Mouse (Mus musculus) cortical plate, adult 2 months (tissue): ENCODE results near the gene Zfp46. TPM values are rescaled to one million over a fixed set of nuclear protein-coding genes. Genes with fewer than 3 reads are reported as not detected.

Source experiments
- H3K27ac ChIP-seq: fragments of 200-500 bp; 2 replicates; pipeline ENCODE4 v1.5.1; 2012; ENCODE audit warnings: low read length, control low read depth, inconsistent platforms; ENCODE audit not compliant: insufficient read depth
- H3K4me1 ChIP-seq: fragments of 200-500 bp; 2 replicates; pipeline ENCODE4 v1.6.1; 2011; ENCODE audit warnings: low read length; ENCODE audit not compliant: control insufficient read depth, insufficient read depth
- H3K4me3 ChIP-seq: fragments of 200-500 bp; 2 replicates; pipeline ENCODE4 v1.5.1; 2011; ENCODE audit warnings: mild to moderate bottlenecking, low read length, control low read depth; ENCODE audit not compliant: insufficient read depth
- CTCF ChIP-seq: fragments of 200-500 bp; IDR thresholded peaks from 2 replicates; pipeline ENCODE4 v1.5.1; 2011; ENCODE audit warnings: mild to moderate bottlenecking, control low read depth, low read length; ENCODE audit not compliant: insufficient read depth; ENCODE audit errors: extremely low read depth
- POLR2A ChIP-seq: fragments of 200-500 bp; IDR thresholded peaks from 2 replicates; pipeline ENCODE4 v1.6.1; 2011; ENCODE audit warnings: mild to moderate bottlenecking, low read length, control low read depth; ENCODE audit not compliant: insufficient read depth; ENCODE audit errors: extremely low read depth
- polyA plus RNA-seq: library from polyadenylated mRNA; depleted of rRNA; stranded (reverse); fragments of >200 nt; gene quantifications from 2 replicates; pipeline ENCODE4 v1.2.3, GENCODE M21; 2012

Gene Zfp46
- polyA plus RNA-seq, 1 experiment: 61.6 TPM

DNA sequence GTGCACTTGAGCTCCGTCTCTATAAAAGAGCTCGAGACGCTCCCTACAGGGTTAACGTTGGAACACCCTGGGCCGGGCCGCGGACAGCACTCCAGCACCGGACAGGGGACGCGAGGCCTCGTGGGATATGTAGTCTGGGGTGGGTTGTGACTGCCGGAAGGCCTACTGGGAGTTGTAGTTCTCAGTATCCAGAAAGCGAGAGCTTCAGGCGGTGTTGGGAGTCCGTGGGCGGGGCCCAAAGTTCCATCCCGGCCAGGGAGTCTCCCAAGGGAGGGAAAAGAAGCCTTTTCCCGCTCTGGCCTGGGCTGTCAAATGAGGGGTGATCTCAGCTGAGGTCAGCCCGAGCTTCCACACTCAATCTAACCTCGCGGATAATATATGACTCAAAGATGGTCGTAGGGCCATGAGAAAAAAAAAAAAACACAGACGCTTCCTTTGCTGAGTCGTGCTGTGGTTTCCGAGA, 896 bp downstream of the Zfp46 start:
- Histone ChIP-seq H3K4me1 (peaks cover 7% of the 10 kb centered on the region), H3K27ac (peak overlapping the region; percentile 97), H3K4me3 (peak overlapping the region; percentile 46)
- TF ChIP-seq POLR2A: peak; percentile 78
- no peak for TF ChIP-seq CTCF

DNA sequence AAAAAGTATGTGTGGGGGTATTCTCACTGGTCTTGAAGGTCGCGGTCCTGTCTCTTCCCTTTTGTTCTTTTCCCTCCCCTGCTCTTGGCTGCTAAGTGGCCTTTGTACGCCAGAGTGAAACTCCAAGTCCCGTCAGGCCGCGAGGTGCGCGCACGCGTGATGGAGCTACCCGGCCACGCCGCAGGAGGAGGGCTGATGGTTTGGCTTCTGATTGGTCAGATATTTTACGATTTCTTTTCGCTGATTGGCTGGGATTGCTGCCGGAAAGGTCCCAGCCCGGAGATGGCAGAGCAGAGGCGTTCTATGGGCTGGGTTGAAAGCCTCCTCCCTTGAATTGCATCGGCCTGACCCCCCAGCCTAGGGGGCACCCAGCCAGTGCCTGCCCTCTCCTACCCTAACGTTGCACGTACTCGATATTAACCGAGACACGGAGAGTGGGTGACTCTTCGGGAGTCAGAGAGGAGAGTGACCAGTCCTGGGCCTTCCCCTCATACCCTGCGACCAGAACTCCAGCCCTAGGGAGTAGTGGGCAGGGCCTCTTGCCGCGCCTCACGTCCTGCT, 1.4 kb downstream of the Zfp46 start:
- peak overlapping the region; percentile 39 for H3K27ac ChIP-seq
- TF ChIP-seq POLR2A (peak; percentile 56; the same call in 1 of the 2 replicates), CTCF (no peak)
- peak overlapping the region; percentile 46 for H3K4me3 ChIP-seq
- peaks cover 7% of the 10 kb centered on the region for H3K4me1 ChIP-seq

DNA sequence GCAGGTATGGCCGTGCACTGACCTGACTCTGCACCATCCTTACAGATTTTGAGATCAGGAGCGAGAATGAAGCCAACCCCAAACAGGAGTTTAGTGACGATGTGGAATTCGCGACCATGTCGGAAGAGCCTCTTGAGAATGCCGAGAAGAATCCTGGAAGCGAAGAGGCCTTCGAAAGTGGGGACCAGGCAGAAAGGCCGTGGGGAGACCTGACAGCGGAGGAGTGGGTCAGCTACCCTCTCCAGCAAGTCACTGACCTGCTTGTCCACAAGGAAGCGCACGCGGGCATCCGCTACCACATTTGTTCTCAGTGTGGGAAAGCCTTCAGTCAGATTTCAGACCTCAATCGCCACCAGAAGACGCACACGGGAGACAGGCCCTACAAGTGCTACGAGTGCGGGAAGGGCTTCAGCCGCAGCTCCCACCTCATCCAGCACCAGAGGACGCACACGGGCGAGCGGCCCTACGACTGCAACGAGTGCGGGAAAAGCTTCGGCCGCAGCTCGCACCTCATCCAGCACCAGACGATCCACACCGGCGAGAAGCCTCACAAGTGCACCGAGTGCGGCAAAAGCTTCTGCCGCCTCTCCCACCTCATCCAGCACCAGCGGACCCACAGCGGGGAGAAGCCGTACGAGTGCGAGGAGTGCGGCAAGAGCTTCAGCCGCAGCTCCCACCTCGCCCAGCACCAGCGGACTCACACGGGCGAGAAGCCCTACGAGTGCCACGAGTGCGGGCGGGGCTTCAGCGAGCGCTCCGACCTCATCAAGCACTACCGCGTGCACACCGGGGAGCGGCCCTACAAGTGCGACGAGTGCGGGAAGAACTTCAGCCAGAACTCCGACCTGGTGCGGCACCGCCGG, 5.7 kb downstream of the Zfp46 start:
- no peak overlapping the region for H3K27ac ChIP-seq
- H3K4me3 ChIP-seq: no peak overlapping the region
- TF ChIP-seq CTCF (no peak), POLR2A (no peak)
- peaks cover 3% of the 10 kb centered on the region; the same call in 1 of the 2 replicates for H3K4me1 ChIP-seq

DNA sequence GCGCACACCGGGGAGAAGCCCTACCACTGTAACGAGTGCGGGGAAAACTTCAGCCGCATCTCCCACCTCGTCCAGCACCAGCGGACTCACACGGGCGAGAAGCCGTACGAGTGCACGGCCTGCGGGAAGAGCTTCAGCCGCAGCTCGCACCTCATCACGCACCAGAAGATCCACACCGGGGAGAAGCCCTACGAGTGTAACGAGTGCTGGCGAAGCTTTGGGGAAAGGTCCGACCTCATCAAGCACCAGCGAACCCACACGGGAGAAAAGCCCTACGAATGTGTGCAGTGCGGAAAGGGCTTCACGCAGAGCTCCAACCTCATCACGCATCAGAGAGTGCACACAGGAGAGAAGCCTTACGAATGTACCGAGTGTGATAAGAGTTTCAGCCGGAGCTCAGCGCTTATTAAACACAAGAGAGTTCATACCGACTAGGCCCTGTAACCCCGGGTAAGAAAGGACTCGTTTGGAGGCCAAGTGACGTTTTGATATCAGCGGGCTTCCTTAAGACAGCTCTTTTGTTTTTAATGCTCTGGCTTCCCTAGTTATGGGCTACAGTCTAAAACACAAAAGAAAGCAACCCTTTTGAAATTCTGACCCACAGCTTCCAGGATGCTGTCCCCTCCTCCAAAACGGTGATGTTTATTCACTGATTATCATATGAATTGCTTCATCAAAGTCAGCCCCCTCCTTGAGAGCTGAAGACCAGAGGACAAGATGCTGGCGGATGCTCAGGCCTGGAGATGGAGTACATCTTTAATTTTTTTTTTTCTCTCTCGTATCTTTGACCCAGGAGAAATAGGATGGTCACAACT, 6.5 kb downstream of the Zfp46 start:
- Histone ChIP-seq H3K4me3 (no peak overlapping the region), H3K4me1 (peaks cover 3% of the 10 kb centered on the region; the same call in 1 of the 2 replicates), H3K27ac (no peak overlapping the region)
- TF ChIP-seq CTCF (no peak), POLR2A (no peak)

DNA sequence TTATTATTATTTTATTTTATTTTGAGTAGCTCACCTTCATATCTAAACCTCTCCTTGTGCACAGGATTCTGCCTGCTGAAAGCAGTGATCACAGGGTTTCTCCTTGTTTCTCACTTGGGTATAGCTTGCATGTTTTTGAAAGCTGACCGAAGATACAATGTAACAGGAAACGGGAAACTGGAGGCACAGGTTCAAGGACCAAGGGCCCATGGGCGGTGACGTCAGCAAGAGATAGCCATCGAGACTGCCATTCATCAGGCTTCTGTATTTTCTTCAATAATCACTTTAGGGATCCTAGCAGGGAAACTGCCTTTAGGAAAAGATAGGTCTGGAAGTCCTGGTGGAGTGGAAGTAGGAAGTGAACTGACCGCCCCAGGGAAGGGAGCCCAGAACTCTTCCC, 7.2 kb downstream of the Zfp46 start:
- Histone ChIP-seq H3K4me1 (peaks cover under 1% of the 10 kb centered on the region; the same call in 1 of the 2 replicates), H3K27ac (no peak overlapping the region)
- TF ChIP-seq CTCF (no peak), POLR2A (no peak)

DNA sequence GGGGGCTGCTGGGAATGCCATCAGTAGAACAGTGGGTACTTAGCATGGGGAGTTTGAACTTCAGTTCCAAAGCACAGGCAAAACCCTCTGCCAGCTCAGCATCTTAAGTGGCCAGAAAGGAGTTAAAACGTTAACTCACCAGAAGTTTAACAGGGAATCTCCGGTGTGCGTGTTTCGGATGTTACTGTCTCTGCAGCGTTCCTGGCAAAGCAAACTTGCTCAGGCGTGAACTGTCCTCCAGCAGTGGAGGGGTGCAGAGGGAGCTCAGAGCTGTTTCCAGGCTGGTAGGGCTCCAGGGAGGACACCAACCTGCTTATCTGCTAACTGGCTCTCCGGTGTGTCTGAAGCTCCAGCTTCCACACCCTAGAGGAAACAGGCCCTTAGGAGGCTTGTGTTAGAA, 11.5 kb downstream of the Zfp46 start:
- Histone ChIP-seq H3K4me1 (no peaks in the 10 kb centered on the region), H3K4me3 (no peak overlapping the region), H3K27ac (no peak overlapping the region)
- TF ChIP-seq POLR2A (no peak), CTCF (no peak)

More for the DNA sequence above, 7.2 kb downstream of the Zfp46 start:
- no peak overlapping the region for H3K4me3 ChIP-seq

DNA sequence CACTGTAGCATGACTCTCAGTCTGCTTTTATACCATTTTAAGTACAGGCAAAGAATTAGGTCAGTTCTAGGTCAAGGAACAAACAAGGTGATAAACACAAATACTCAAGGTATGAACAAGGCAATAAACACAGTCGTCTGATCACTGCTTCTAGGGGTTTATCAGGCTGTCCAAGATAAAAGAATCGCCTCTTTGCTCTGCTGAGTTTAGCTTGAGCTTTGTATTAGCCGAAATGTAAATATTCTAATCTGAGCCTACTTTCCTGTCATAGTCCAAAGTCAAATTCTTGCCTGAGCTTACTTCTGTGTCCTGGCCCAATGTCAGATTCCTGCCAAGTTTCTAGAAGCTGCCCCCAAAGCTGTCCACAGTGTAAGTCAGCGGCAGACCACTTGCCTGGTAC, 18.0 kb downstream of the Zfp46 start:
- TF ChIP-seq POLR2A (no peak), CTCF (no peak)
- Histone ChIP-seq H3K4me3 (no peak overlapping the region), H3K4me1 (no peaks in the 10 kb centered on the region), H3K27ac (no peak overlapping the region)

DNA sequence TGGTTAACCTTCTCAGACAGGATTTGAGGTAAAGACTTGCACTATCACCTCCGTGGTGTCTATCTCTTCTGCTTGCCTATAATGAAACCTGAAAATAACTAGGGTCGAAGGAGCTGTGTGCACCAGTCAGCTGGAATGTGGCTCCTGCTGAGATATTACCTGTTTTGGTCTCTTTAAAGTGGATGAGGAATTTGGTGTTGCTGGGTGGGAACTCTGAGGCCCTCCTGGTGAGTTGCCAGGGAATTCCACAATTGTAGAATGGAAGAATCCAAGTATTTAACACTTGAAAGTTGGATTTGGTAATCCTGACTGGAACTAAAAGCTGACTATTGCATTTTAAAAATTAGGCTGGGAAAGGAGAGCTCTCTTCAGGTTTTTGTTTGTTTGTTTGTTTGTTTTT, 19.7 kb downstream of the Zfp46 start:
- no peaks in the 10 kb centered on the region for H3K4me1 ChIP-seq
- no peak overlapping the region for H3K27ac ChIP-seq
- no peak overlapping the region for H3K4me3 ChIP-seq
- TF ChIP-seq POLR2A: no peak
- no peak for TF ChIP-seq CTCF

DNA sequence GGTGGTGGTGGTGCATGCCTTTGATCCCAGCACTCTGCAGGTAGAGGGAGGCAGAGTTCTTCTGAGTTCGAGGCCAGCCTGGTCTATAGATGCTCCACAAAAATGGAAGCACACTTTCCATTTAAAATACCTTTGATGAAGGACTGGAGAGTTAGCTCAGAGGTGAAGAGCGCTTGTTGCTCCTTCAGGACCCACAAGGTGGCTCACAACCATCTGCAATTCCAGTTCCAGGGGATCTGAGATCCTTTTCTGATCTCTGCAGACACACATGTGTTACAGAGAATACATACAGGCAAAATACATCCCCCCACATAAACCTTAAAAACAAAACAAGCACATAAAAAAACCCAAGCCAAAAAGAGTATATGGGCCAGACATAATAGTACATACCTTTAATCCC, 23.9 kb downstream of the Zfp46 start:
- Histone ChIP-seq H3K4me1 (peaks cover 4% of the 10 kb centered on the region), H3K27ac (no peak overlapping the region), H3K4me3 (no peak overlapping the region)
- TF ChIP-seq POLR2A (no peak), CTCF (no peak)

DNA sequence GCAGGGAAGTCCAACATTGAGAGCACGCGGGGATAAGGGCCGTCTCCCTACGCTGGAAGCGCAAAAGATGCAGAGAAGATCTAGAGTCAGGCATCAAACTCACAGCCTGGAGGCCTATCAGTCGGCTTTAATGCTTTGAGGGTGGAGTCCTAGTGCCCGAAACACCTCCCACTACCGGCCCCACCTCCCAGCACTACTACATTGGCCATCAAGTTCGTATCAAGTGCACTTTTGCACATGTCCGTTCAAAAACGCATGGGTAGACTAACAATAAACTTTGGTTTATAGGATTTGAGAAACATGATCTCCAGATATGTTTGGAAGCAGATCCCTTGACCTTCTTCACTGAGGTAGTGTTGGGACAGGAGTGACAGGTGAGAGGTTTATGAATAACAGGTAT, 25.3 kb downstream of the Zfp46 start:
- TF ChIP-seq CTCF: no peak
- TF ChIP-seq POLR2A: no peak
- Histone ChIP-seq H3K4me3 (peak overlapping the region; percentile 87), H3K4me1 (peaks cover 4% of the 10 kb centered on the region), H3K27ac (no peak overlapping the region)
